Mouse (Mus musculus) midbrain, embryonic 13.5 days (tissue): Measurements from ENCODE around the gene Cd52. TPM values are rescaled to one million over a fixed set of nuclear protein-coding genes. Genes with fewer than 3 reads are reported as not detected.
A peak's percentile ranks its signal among the peaks of the same experiment; 100 is the strongest.

Experiments used
- ATAC-seq: fragments of 200-750 bp; cut with Nextera tagmentation; 2 replicates; pipeline ENCODE4 v1.8.0; 2017; ENCODE audit warnings: mild to moderate bottlenecking, moderate TSS enrichment, moderate library complexity
- H3K27ac ChIP-seq: fragments of 300-500 bp; sonication (generic); 2 replicates; pipeline ENCODE4 v1.5.1; 2015; ENCODE audit warnings: inconsistent platforms, mild to moderate bottlenecking, moderate library complexity
- H3K27me3 ChIP-seq: fragments of 300-500 bp; sonication (generic); 2 replicates; pipeline ENCODE4 v1.6.1; 2015; ENCODE audit warnings: mild to moderate bottlenecking, inconsistent platforms
- H3K36me3 ChIP-seq: fragments of 300-500 bp; sonication (generic); 2 replicates; pipeline ENCODE4 v1.6.1; 2015; ENCODE audit warnings: mild to moderate bottlenecking, inconsistent platforms
- H3K4me1 ChIP-seq: fragments of 300-500 bp; sonication (generic); replicated peaks from 2 replicates; pipeline ENCODE4 v1.6.1; 2015; ENCODE audit warnings: inconsistent platforms
- H3K4me2 ChIP-seq: fragments of 300-500 bp; sonication (generic); replicated peaks from 2 replicates; pipeline ENCODE4 v1.6.1; 2015; ENCODE audit warnings: moderate library complexity, mild to moderate bottlenecking, inconsistent platforms
- H3K4me3 ChIP-seq: fragments of 300-500 bp; sonication (generic); replicated peaks from 2 replicates; pipeline ENCODE4 v1.5.1; 2015; ENCODE audit warnings: mild to moderate bottlenecking, inconsistent platforms
- H3K9ac ChIP-seq: fragments of 300-500 bp; sonication (generic); replicated peaks from 2 replicates; pipeline ENCODE4 v1.6.1; 2015; ENCODE audit warnings: mild to moderate bottlenecking, inconsistent platforms
- H3K9me3 ChIP-seq: fragments of 300-500 bp; sonication (generic); 2 replicates; pipeline ENCODE4 v1.6.1; 2016; ENCODE audit warnings: mild to moderate bottlenecking, inconsistent platforms
- WGBS: fragments of 180-500 bp; shearing (Covaris S2); methylation state at CpG from one replicate; pipeline ENCODE4 v1.1.7; 2015; 5-methylcytosine and 5-hydroxymethylcytosine counted together
- polyA plus RNA-seq: library from polyadenylated mRNA; unstranded; fragments of >200 nt; fragmentation: Nextera tagmentation; extraction: Ambion mirVana; gene quantifications from 2 replicates; pipeline ENCODE4 v1.2.1, GENCODE M21; 2015

Gene Cd52
- polyA plus RNA-seq, 1 experiment from 2014 or later, result 2.7 TPM

- peaks cover 13% of the 10 kb centered on the region for H3K4me1 ChIP-seq
- peak overlapping the region; percentile 73 for H3K4me2 ChIP-seq
- no peaks in the 10 kb centered on the region for H3K36me3 ChIP-seq
- peaks cover 34% of the 10 kb centered on the region for H3K27me3 ChIP-seq
- peak overlapping the region; percentile 47 for H3K4me3 ChIP-seq
- H3K9me3 ChIP-seq, result peaks cover 3% of the 10 kb centered on the region; the same call in 1 of the 2 replicates
- peak; percentile 78 for ATAC-seq
- H3K27ac ChIP-seq, result no peak overlapping the region
- H3K9ac ChIP-seq, result peak overlapping the region; percentile 49
- under 1% methylated on average over 41 of the region's 41 CpGs for WGBS
These were observed 13.0 kb downstream of the Cd52 start for GRCm38 (mm10) chr4:134081730-134082386.

DNA sequence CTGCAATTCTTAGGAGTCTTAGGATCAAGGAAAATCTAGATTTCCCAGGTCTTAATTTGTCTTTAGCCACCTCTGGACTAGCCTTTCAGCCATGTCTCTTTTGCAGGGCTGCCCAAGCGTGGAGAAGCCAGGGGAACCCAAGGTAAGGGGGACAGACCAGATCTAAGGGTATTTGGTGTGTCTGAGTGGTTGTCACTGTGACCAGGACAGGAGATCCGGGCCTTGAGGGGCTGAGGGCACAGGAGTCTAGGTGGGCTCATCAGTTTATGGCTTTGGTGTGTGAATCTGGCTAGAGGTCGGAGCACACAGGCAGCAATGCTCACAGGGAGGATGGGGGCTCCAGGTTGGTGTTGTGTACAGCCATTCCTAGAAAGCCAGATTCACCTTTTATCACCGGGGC lies 14.2 kb downstream of the Cd52 start:
- no peak for ATAC-seq
- Histone ChIP-seq H3K9ac (no peak overlapping the region), H3K4me1 (peaks cover 13% of the 10 kb centered on the region), H3K4me3 (no peak overlapping the region), H3K4me2 (no peak overlapping the region), H3K9me3 (peaks cover 3% of the 10 kb centered on the region; the same call in 1 of the 2 replicates), H3K27ac (no peak overlapping the region), H3K27me3 (peaks cover 34% of the 10 kb centered on the region), H3K36me3 (no peaks in the 10 kb centered on the region)
- WGBS, result 81% methylated on average over 4 of the region's 4 CpGs

- peaks cover 13% of the 10 kb centered on the region for H3K4me1 ChIP-seq
- H3K9me3 ChIP-seq, result no peaks in the 10 kb centered on the region
- no peak overlapping the region for H3K27ac ChIP-seq
- no peak overlapping the region for H3K4me2 ChIP-seq
- WGBS, result 34% methylated on average over 2 of the region's 3 CpGs
- no peaks in the 10 kb centered on the region for H3K36me3 ChIP-seq
- no peak overlapping the region for H3K4me3 ChIP-seq
- H3K9ac ChIP-seq, result no peak overlapping the region
- 0 out of 2 replicates have a peak, but pooled peaks have one; percentile 47 for ATAC-seq
- H3K27me3 ChIP-seq, result peaks cover 34% of the 10 kb centered on the region
These were observed 16.2 kb downstream of the Cd52 start for GRCm38 (mm10) chr4:134078694-134079093.

- Histone ChIP-seq H3K4me2 (no peak overlapping the region), H3K4me3 (no peak overlapping the region), H3K4me1 (no peaks in the 10 kb centered on the region), H3K9me3 (no peaks in the 10 kb centered on the region), H3K36me3 (no peaks in the 10 kb centered on the region), H3K27me3 (peaks cover 15% of the 10 kb centered on the region), H3K9ac (no peak overlapping the region), H3K27ac (no peak overlapping the region)
- ATAC-seq, result no peak
- WGBS, result 86% methylated on average over 4 of the region's 4 CpGs
These were observed 25.9 kb downstream of the Cd52 start for GRCm38 (mm10) chr4:134068793-134069580.

DNA sequence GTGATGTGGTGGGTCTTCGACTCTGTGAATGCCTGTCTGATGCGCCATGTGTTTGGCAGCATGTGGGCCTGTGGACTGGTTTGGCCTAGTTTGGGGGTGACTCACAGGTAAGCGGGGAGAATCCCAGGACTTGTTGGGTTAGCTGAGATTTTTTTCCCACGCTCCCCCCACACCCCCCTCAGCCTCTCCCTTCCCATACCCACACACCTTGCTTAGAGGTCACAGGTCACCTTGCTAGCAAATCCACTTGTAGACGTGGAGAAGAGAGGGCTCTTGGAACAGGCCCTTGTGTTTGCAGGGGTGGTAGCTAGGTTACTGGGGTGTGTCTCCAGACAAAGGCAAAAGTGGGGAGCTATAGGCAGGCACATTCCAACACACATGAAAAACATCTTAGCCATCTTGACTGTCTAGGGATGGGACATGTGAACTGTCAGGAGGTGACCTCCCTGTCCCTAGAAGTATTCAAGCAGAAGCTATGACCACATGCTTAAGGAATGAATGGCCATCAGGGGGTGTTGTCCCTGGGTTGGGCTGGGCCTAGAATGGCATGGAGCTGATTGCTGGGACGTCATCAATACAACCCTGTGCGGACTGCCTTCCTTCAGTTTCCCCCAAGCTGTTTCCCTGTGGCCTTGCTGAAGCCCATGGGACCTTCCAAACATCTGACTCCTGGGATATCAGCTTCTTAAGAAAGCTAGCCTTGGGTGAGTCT lies 26.9 kb downstream of the Cd52 start:
- no peaks in the 10 kb centered on the region for H3K36me3 ChIP-seq
- no peak overlapping the region for H3K9ac ChIP-seq
- 78% methylated on average over 7 of the region's 7 CpGs for WGBS
- no peak for ATAC-seq
- H3K9me3 ChIP-seq, result no peaks in the 10 kb centered on the region
- no peak overlapping the region for H3K4me3 ChIP-seq
- no peaks in the 10 kb centered on the region for H3K4me1 ChIP-seq
- H3K27me3 ChIP-seq, result peaks cover 15% of the 10 kb centered on the region
- H3K27ac ChIP-seq, result no peak overlapping the region
- no peak overlapping the region for H3K4me2 ChIP-seq

DNA sequence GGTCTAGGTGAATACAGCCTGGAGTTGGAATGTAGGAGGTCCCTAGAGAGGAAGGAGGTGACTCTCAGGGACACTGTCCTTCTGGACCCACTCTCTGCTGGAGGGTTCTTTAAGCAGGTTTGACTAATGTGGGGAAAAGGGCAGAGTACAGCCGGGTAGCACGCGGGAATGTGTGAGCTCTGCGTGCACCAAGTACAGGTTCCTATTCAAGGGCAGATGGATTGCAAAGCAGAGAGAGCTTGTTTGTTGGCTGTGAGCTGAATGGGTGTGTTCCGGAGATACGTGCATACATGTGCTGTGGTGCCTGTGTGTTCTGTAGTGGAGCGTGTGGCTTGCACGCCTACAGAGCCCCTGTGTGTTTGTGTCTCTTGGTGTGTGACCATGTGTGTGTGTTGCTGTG lies 27.5 kb downstream of the Cd52 start:
- H3K27ac ChIP-seq, result no peak overlapping the region
- H3K27me3 ChIP-seq, result peaks cover 15% of the 10 kb centered on the region
- no peak overlapping the region for H3K4me3 ChIP-seq
- no peak overlapping the region for H3K9ac ChIP-seq
- no peak overlapping the region for H3K4me2 ChIP-seq
- no peak for ATAC-seq
- WGBS, result 94% methylated on average over 8 of the region's 8 CpGs
- H3K9me3 ChIP-seq, result no peaks in the 10 kb centered on the region
- no peaks in the 10 kb centered on the region for H3K4me1 ChIP-seq
- H3K36me3 ChIP-seq, result no peaks in the 10 kb centered on the region

DNA sequence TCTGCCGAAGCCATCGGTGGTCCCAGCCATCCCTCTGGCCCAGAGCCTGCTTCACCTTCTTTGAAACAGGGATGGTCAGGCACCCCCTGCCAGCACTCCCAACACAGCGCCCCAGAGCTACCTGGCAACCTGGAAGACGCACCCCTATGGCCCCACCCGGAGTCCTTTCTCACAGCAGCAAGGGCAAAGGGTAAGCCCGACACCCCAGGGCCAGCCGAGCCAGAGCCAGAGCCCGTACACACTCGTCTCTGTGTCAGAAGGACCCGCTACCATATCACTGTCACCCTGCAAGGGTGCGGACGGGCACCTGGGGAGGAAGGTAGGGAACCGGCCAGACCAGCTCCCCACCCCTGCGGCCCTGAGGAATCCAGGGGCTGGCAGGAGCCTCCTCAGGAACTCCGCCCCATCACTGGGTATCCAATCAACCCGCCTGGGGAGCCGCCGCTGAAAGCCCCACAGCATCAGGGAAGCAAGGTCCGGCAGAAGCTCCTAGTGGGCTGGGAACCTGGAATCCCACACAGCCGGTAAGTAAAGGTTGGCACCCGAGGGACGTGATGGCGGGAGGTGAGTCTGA lies 29.4 kb downstream of the Cd52 start:
- no peak overlapping the region for H3K4me3 ChIP-seq
- no peaks in the 10 kb centered on the region for H3K36me3 ChIP-seq
- no peak overlapping the region; the same call in 1 of the 2 replicates for H3K9ac ChIP-seq
- H3K4me1 ChIP-seq, result no peaks in the 10 kb centered on the region
- no peaks in the 10 kb centered on the region for H3K9me3 ChIP-seq
- no peak overlapping the region for H3K4me2 ChIP-seq
- no peak for ATAC-seq
- WGBS, result 19% methylated on average over 23 of the region's 23 CpGs
- H3K27ac ChIP-seq, result no peak overlapping the region
- H3K27me3 ChIP-seq, result peaks cover 17% of the 10 kb centered on the region

- no peak overlapping the region for H3K4me3 ChIP-seq
- H3K27me3 ChIP-seq, result peaks cover 23% of the 10 kb centered on the region
These were observed 32.3 kb downstream of the Cd52 start for GRCm38 (mm10) chr4:134062561-134062960.

GRCm38 (mm10) chr4:134061944-134062446 lies 32.9 kb downstream of the Cd52 start:
- no peaks in the 10 kb centered on the region for H3K4me1 ChIP-seq
- H3K36me3 ChIP-seq, result no peaks in the 10 kb centered on the region
- WGBS, result 62% methylated on average over 8 of the region's 8 CpGs
- no peak overlapping the region for H3K27ac ChIP-seq
- no peak overlapping the region for H3K9ac ChIP-seq
- peaks cover 23% of the 10 kb centered on the region for H3K27me3 ChIP-seq
- no peak overlapping the region for H3K4me3 ChIP-seq
- no peaks in the 10 kb centered on the region for H3K9me3 ChIP-seq
- ATAC-seq, result no peak
- H3K4me2 ChIP-seq, result no peak overlapping the region

More at GRCm38 (mm10) chr4:134062561-134062960, 32.3 kb downstream of the Cd52 start:
- H3K4me1 ChIP-seq, result no peaks in the 10 kb centered on the region
- no peak for ATAC-seq
- no peak overlapping the region for H3K4me2 ChIP-seq
- H3K27ac ChIP-seq, result no peak overlapping the region
- H3K9ac ChIP-seq, result no peak overlapping the region
- WGBS, result 72% methylated on average over 8 of the region's 8 CpGs
- H3K9me3 ChIP-seq, result no peaks in the 10 kb centered on the region
- H3K36me3 ChIP-seq, result no peaks in the 10 kb centered on the region

DNA sequence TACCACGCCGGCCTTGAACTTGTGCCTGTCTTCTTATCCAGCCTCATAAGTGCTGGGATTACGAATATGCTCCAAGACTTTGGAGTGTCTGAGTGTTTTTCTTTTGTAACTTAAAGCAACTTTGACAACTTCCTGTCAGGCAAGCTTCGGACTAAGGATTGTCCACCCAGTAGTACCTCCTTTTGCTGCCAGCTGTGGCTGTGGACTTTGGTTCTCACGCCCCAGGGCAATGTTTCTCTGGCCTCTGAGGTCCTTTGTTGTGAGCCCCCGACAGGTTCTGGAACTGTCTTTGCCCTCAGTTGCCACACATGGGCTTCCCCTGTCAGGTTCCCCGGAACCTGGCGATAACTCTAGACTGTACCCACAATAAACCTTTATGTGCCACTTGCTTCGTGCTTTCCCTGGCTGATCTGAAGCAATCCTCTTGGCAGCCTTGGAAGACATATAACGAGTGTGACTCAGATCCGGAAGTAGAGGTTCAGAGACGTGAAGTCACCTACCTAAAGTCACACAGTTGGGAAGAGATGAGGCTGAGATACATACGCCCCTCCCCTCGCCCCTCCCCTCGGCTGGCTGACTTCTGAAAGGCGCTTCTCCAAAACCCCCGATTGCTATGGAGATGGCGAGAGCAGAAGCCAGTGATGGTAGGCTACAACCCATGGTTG lies 33.6 kb downstream of the Cd52 start:
- H3K4me2 ChIP-seq, result no peak overlapping the region
- no peaks in the 10 kb centered on the region for H3K36me3 ChIP-seq
- H3K9me3 ChIP-seq, result no peaks in the 10 kb centered on the region
- H3K9ac ChIP-seq, result no peak overlapping the region
- WGBS, result 63% methylated on average over 18 of the region's 18 CpGs
- H3K4me1 ChIP-seq, result no peaks in the 10 kb centered on the region
- H3K4me3 ChIP-seq, result no peak overlapping the region
- H3K27ac ChIP-seq, result no peak overlapping the region
- peaks cover 22% of the 10 kb centered on the region for H3K27me3 ChIP-seq
- ATAC-seq, result no peak

GRCm38 (mm10) chr4:134060135-134060865 lies 34.6 kb downstream of the Cd52 start, which contains the start of gene Crybg2:
Crybg2 (plus strand) TSS chr4:134060815.
- no peaks in the 10 kb centered on the region for H3K9me3 ChIP-seq
- H3K9ac ChIP-seq, result no peak within 1 kb of the TSS
- no peak for ATAC-seq

More at GRCm38 (mm10) chr4:134060135-134060865, 34.6 kb downstream of the Cd52 start, which contains the start of gene Crybg2:
- H3K36me3 ChIP-seq, result no peaks in the 10 kb centered on the region
- H3K4me3 ChIP-seq, result no peak within 1 kb of the TSS
- H3K4me1 ChIP-seq, result no peaks in the 10 kb centered on the region
- H3K4me2 ChIP-seq, result no peak within 1 kb of the TSS
- H3K27ac ChIP-seq, result no peak within 1 kb of the TSS
- 49% methylated on average over 28 of the region's 28 CpGs for WGBS
- peaks cover 15% of the 10 kb centered on the region for H3K27me3 ChIP-seq
